Mouse (Mus musculus) kidney, postnatal 25 days (tissue): ENCODE results near the gene Sh3gl2.
A peak's percentile ranks its signal among the peaks of the same experiment; 100 is the strongest.

Experiments used
- DNase-seq, 2 experiments: peaks; one replicate each; pipeline ENCODE4 v3.0.0; 2021; ENCODE audit warnings: mixed read lengths in 2 of 2

The Sh3gl2 gene

GRCm38 (mm10) chr4:85232386-85233381 lies 27.8 kb downstream of the Sh3gl2 start:
- DNase-seq: no peak

GRCm38 (mm10) chr4:85241675-85242074 lies 36.7 kb downstream of the Sh3gl2 start:
- no peak for DNase-seq

- no peak for DNase-seq
Observed at GRCm38 (mm10) chr4:85242562-85242961, 37.6 kb downstream of the Sh3gl2 start.

GRCm38 (mm10) chr4:85248673-85249072 lies 43.7 kb downstream of the Sh3gl2 start:
- DNase-seq: no peak

GRCm38 (mm10) chr4:85250271-85250670 lies 45.3 kb downstream of the Sh3gl2 start:
- DNase-seq: peak in 1 of 2 experiments; percentile 16

- DNase-seq: peak in 1 of 2 experiments; percentile 23
Observed at GRCm38 (mm10) chr4:85250786-85251185, 45.9 kb downstream of the Sh3gl2 start.

- DNase-seq: no peak
Observed at GRCm38 (mm10) chr4:85255771-85256389, 51.0 kb downstream of the Sh3gl2 start.

- DNase-seq: no peak
Observed at GRCm38 (mm10) chr4:85256461-85257202, 51.7 kb downstream of the Sh3gl2 start.

GRCm38 (mm10) chr4:85257771-85258341 lies 52.9 kb downstream of the Sh3gl2 start:
- DNase-seq: no peak

GRCm38 (mm10) chr4:85260687-85261658 lies 56.0 kb downstream of the Sh3gl2 start:
- DNase-seq: no peak

GRCm38 (mm10) chr4:85262146-85262545 lies 57.2 kb downstream of the Sh3gl2 start:
- no peak for DNase-seq

GRCm38 (mm10) chr4:85262606-85263005 lies 57.7 kb downstream of the Sh3gl2 start:
- DNase-seq: no peak

- no peak for DNase-seq
Observed at GRCm38 (mm10) chr4:85267456-85267855, 62.5 kb downstream of the Sh3gl2 start.

GRCm38 (mm10) chr4:85272877-85273276 lies 68.0 kb downstream of the Sh3gl2 start:
- no peak for DNase-seq

- DNase-seq: no peak
Observed at GRCm38 (mm10) chr4:85273452-85273851, 68.5 kb downstream of the Sh3gl2 start.

- DNase-seq: no peak
Observed at GRCm38 (mm10) chr4:85283151-85283550, 78.2 kb downstream of the Sh3gl2 start.

- DNase-seq: no peak
Observed at GRCm38 (mm10) chr4:85289990-85290389, 85.1 kb downstream of the Sh3gl2 start.

GRCm38 (mm10) chr4:85291296-85291695 lies 86.4 kb downstream of the Sh3gl2 start:
- DNase-seq: no peak

- no peak for DNase-seq
Observed at GRCm38 (mm10) chr4:85293368-85293767, 88.4 kb downstream of the Sh3gl2 start.

GRCm38 (mm10) chr4:85300610-85301405 lies 95.9 kb downstream of the Sh3gl2 start:
- no peak for DNase-seq
